Mouse (Mus musculus): ENCODE data around the gene Btbd19.

Gene Btbd19

DNA sequence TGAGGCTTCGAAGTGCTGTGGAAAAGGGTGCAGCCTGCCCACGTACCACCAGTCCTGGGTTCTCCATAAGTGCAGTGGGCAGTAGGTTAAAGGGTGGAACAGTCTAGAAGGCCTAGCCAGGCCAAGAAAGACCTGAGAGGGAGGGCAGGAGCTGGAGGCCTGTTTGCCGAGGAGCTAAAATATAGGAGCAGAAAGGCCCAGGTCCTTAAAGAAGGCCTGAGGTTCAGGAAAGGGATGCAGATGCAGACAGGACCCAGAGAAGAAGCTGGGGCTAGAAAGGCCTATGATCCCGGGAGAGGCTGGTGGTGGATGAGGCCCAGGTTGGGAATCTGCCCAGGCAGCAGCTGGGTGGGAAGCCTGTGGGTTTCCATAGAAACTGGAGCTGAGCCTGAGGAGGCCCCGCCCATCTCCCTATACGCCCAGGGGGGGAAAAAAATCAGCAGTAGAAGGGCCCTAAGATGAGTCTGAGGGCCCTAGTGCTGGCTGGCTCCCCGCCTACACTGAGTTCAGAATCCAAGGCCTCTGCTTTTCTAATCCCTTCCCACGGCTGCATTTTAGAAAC is at the start of gene Btbd19:
Gene Btbd19 (minus strand): TSS at position 378 of the 562 bp plus-strand sequence.
- DNase-seq: peak; percentile 64

DNA sequence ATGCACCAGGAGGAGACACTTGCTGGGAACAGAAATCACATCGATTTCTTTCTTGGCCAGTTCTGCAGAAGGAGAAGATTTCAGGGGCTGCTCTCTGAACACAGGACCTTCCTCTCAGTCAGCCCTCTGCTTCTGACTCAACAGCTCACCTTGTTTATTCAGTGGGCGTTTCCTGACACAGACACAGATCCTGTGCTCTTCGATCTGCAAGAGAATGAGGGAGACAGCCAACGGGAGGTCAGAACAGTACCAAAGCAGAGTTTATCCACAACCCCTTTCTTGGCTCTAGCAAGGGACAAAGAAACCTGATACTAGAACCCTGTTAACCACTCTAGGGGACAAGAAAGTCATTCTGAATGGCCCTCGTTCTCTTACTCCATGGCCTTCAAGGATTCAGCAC is 44.4 kb upstream of the Btbd19 start:
- DNase-seq: no peak

DNA sequence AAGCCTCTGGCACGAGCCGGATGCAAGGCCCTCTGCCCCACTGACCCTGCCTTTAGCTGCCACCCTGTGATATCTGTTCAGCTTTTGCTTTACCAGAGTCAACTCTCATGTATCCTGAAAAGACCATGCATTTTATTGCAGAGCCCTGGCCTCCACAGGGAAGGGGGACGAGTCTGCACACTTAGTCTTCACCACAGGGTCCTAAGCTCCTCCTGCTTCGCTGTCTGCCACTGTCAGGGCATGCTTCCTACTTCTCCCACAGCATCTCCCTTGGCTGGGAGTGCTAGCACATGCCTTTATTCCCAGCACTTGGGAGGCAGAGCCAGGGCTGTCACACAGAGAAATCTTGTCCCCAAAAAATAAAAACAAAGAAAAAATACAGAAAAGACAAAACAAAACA is 35.7 kb upstream of the Btbd19 start:
- DNase-seq: no peak

DNA sequence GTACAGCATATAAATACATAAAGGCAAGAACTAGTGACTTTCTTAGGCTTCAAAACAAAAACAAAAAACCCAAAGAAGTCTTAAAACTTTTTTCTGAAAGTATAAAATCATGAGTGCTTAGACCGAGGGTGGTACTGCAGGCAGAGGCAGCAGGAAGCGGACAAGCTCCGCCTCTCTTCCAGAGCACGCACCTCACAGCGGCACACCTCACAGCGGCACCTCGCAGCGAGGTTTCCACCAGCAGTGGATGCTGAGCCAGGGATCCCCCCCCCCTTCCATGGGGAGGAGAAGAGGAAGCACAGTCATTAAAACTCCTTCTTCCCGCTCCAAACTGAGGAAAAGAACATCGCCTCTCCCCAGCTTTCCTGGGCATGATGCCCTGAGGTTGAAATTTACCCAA is 34.1 kb upstream of the Btbd19 start:
- DNase-seq: no peak

DNA sequence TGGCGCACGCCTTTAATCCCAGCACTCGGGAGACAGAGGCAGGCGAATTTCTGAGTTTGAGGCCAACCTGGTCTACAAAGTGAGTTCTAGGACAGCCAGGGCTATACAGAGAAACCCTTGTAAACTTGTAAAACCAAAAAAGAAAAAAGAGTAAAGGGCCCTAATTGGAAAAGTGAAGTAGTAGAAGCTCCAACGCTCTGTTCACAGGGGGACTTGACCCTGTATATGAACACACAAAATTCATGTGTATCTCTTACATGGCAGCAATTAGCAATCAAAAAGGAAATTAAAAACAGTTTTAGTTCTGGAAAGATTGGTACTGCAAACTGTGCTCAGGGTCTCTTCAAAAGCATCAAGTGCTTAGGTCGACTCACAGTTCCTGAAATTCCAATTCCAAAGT is 30.8 kb upstream of the Btbd19 start:
- no peak for DNase-seq

DNA sequence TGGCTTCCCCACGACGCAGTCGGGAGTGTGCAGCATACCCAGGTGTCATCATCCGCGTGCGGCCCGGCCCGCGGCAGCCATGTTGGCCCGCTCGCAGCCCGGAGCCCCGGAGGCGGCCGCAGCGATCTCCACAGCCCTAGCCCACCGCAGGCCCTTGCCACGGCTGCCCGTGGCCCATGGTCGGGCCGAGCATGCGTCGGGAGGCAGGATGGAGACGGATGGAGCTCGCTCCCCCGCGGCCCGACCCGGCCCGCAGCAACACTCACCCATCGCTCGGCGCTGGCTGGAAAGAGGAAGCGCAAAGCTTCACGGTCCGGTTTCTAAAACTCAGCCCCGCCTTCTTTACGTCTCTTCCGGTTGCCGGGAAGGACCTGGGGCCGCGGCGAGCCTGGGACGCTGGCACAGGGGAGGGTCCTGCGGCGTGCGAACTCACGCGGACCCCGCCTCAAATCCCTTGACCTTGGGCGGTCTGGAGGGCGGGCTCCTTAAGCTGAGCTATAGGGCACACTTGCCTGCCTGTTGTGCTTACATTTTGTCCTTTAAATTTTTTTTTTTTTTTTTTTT is 30.3 kb upstream of the Btbd19 start, which contains the start of gene Rps8:
Gene Rps8 (minus strand): TSS at position 452 of the 564 bp plus-strand sequence.
- DNase-seq: peak; percentile 93

DNA sequence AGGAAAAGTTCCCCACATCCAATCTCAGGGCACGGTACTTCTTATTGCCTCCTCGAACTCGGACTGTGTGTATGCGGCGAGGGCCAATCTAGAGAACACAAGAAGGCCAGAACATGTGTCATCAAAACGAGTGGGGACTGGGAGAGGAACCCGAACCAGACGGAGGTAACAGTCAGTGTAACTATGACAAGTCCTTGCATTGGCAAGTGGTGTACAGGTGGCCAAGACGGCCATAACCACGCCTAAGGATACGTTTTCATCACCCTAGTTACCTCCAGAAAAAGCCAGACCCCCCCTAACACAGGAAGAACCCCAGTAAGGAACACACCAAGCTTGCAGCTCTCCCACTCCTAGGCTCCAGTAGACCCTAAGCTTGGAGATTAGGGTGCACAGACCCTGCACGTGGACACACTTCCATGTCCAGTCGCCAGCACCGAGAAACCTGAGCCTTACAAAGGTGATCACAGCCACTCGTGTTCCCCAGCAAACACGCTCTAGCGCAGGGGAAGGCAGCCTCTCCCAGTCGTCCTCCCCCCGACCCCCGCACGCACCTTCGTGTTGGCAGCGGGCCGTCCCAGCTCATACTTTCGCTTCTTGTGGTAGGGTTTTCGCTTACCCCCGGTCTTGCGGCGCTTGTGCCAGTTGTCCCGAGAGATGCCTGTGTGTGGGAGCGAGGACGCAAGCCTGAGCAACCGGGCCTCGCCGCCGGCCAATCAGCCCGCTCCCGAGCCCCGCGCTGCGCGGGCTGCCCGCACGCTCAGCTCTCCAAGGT is 29.7 kb upstream of the Btbd19 start:
- no peak for DNase-seq

DNA sequence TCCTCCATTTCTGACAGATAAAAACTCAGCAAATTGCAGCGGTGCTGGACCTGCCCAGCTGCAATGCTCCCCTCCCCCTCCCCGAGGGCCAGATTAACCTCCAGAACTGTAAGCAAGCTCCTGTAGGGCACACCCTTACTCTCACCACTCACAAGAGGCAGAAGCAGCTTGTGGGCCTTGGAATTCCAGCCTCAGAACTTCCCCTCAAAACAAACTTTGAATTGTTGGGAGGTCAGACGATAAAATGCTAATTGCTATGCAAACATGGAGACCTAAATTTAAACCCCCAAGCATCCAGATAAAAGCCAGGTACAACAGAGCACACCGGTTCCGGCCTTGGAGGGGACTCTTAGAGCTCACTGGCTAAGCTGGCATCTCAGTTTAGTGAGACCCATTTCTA is 27.2 kb upstream of the Btbd19 start:
- DNase-seq: no peak

DNA sequence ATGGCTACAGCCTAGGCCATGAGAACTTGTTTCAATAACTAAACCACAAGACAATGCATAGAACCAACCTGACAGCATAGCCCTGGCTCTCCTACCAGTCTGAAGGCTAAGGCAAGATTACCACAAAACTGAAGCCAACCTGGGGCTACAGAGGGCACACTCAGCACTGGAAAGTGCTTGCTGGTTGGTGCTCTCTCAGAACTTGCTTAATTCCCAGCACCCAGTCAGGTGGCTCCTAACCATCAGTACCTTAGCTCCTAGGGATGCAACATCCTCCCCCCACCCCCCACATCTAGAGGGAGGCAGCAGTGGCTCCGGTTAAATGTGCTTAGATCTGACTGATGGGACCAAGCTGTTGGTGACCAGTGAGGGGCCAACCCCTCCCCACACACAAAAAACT is 25.9 kb upstream of the Btbd19 start:
- no peak for DNase-seq

DNA sequence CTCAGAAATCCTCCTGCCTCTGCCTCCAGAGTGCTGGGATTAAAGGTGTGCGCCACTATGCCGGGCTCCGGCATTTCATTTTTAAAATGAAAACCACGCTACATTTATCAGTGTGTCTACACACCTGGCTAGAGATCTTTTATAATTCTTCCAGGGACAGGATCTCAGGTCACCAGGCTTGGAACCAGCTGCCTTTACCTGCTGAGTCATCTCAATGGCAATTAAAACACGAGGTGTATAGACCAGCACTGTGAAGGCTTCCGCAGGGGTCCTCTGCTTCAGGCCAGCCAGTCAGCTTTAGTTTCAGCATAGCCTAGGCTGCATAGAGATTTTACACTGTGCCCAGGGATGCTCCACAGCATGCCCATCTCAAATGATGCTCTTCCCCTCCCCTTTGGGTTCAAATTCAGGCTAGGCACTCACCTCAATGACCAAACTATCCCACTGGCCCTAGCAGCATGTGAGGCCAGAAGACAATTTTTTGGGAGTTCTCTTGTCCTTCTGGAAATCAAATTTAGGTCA is 24.7 kb upstream of the Btbd19 start:
- DNase-seq: no peak

DNA sequence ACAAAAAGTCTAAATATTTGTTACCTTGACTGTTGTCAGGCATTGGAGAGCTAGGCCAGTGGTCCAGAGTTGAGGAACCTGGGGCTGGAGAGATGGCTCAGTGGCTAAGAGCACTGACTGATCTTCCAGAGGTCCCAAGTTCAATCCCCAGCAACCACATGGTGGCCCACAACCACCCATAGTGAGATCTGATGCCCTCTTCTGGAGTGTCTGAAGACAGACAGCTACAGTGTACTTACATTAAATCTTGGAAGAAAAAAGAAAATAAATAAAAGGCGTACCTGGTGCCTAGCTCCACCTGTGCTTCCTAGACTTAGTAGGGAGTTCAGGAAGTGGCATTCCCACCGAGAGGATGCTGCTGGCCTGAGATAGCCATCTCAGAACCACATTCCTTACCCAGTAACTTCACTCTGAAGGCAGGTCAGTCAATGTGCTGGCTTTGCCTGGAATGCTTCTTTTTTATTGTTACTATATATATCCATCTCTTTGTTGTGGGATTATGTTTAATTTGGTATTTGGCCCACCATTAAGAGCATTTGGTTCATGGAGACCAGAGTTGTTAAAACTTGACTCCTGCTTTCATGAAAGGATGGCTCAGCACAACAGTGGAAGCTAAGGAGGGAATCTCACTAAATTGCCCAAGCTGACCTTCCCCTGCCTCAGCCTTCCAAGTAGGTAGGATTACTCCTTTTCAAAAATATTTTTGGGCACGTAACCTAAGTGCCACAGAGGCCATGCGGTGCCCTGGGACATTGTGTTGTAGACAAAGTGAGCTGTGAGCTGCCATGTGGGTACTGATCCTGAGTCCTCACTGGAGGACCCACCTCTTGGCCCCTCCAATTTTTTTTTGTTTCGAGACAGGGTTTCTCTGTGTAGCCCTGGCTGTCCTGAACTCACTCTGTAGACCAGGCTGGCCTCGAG is 24.0 kb upstream of the Btbd19 start:
- DNase-seq: no peak

DNA sequence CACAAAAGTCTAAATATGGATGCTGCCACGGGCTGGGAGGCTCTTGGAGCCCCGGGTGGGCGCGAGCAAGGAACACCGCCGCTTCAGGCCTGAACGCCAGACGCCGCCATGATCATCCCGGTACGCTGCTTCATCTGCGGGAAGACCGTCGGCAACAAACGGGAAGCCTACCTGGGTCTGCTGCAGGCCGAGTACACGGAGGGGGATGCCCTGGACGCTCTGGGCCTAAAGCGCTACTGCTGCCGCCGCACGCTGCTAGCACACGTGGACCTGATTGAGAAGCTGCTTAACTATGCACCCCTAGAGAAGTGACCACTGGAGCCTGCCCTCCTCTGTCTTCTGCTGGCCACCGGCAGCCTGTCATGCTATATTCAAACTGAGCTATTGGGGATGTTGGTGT is 23.3 kb upstream of the Btbd19 start:
- no peak for DNase-seq

DNA sequence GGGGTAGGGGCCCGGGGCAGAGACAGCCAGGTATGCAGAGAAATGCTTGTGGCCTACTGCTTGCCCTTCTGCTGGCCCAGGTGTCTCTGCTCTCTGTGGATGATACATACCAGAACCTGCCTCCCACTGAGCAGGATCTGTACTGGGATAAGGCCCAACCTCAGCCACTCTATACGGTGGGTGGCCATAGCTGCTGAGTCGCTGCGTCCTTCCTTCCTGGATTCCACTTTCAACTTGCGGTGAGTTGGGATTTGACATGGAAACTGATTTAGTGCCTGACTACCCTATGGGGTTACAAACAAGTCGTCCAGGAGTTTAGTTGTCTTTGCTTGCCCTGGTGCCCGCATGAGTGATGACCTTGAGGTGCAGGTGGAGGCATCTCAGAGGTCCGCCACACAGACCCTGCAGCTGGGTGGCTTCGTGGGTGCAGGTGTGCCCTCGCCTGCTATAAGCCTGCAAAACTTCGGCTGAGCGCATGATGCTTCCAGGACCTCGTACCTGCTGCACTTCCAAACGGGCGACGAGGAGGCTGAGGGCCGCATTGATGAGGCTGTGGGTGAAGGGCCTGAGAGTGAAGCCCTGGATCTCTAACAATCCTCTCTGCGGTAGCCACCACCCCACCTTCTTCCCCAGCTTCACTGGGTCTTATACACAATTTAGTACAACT is 22.7 kb upstream of the Btbd19 start:
- DNase-seq: no peak

DNA sequence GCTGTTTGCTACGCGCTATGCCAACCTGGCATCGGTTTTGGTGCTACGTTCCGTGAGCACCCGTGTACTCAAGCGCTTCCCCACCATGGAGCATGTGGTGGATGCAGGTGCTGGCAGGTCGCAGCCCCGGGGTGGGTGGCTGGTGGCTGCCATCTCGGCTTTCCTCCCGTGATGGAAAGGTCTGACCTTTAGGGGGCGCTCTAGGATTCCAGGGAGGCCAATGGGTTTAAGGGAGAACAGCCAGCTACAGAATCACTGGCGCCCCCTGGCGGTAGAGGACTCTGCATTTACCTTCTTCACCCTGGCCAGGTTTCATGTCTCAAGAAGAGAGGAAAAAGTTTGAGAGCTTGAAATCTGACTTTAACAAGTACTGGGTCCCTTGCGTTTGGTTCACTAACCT is 20.7 kb upstream of the Btbd19 start:
- DNase-seq: peak; percentile 96

DNA sequence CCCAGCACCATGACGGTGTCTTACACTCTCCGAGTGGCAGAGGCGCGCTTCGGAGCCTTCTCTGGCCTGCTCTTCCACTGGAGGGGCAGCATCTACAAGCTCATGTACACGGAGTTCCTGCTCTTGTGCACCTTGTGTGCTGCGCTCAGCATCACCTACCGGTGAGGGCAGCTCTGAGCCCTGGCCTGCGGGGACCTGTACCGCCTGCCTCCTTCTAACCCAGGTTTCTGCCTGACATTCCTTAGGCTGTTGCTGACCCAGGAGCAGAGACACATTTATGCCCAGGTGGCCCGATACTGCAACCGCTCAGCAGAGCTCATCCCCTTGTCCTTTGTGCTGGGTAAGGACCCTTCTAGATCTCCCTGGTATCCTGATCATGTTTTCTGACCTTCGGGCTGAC is 19.7 kb upstream of the Btbd19 start:
- DNase-seq: no peak

DNA sequence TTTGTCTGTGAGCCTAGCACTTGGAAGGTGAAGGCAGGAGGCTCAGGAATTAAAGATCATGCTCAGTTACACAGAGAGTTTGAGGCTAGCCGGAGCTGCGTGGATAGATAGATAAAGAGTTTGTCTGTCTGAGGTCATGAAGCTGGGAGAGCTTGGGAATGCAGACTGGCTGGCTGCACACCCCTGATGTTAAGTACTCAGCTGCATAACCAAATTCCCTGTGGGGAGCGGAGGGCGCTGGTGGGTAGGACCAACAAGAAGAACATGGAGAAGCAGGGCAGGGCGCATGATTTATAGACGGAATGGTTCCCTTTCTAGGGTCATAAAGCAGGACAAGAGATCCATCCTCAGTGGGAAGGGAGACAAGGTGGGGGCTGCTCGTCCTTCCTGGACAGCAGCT is 17.5 kb upstream of the Btbd19 start:
- DNase-seq: no peak

DNA sequence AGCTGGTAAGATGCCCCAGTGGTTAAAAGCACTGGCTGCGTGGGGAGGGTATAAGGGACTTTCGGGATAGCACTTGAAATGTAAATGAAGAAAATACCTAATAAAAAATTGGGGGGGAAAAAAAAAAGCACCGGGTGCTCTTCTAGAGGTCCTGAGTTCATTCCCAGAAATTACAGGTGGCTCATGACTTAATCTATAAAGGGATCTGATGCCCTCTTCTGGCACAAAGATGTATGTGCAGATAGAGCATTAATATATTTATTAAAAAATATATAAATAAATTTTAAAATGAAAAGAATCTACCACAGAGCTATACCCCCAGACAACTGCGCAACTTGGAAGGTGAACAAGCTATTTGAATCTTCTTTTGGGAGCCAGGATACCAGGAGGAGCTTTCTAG is 15.1 kb upstream of the Btbd19 start:
- no peak for DNase-seq

DNA sequence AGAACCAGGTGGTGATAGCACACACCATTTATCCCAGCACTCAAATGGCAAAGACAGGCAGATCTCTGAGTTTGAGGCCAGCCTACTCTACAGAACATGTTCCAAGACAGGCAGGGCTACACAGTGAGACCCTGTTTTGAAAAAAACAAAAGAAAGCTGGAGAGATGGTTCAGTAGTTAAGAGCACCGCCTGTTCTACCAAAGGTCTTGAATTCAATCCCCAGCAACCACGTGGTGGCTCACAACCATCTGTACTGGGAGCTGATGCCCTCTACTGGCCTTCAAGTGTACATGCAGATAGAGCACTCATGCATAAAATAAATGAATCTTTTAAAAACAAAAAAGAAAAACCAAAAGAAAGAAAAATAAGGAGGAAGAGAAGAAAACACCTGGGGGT is 13.7 kb upstream of the Btbd19 start:
- DNase-seq: peak; percentile 83

DNA sequence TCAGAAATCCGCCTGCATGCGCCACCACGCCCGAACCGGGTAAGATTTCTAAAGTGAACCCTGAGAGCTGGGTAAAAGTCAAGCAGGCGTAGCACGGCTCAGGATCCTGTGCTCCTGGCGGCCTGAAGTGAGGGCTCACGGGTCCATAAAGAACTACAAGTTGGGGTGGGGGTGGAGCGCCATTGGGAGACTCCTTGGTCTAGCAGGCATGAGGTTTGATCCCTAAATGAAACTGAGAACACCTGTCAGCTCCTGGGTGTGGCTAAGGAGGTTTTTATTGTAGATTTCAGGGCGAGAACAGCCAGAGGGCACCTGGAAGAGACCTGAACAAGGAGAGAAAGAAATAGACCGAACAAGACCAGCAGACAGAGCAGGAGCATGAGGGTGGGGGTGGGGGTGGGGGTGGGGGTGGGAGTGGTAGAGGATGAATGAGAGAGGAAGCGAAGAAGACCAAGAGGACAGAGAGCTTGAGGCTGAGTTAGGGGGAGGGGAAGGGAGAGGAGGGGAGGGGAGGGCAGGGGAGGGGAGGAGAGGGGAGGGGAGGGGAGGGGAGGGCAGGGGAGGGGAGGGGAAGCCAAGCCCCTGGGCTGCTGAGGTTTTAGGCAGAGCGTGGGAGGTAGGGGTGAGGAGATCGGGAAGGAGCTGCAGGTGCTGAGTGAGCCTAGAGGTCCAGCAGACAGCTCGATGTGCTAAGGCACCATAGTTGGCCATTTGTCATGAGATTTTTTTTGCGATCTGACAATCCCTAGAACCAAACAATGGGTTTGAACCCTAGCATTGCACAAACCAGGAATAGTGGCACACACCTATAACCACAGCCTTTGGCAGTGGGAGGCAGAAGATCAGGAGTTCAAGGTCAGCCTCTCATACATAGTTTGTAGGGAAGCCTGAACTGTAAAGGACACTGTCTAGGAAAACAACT is 13.0 kb upstream of the Btbd19 start:
- no peak for DNase-seq

DNA sequence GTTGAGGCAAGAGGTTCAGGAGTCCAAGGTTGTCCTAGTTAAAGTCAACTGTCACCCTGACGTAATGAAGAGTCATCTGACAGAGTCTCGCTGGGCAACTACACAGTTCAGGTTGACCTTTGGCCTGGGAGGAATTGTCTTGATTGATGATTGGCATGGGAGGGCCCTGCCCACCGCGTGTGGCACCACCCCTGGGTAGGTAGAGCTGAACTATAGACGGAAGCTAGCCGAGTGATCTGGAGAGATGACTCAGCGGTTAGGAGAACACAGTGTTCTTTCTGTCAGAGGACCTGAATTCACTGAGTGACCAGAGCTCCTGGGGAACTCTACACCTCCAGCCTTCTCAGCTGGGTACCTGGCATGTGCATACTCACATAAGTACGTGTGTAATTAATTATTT is 10.5 kb upstream of the Btbd19 start:
- peak; percentile 91 for DNase-seq

DNA sequence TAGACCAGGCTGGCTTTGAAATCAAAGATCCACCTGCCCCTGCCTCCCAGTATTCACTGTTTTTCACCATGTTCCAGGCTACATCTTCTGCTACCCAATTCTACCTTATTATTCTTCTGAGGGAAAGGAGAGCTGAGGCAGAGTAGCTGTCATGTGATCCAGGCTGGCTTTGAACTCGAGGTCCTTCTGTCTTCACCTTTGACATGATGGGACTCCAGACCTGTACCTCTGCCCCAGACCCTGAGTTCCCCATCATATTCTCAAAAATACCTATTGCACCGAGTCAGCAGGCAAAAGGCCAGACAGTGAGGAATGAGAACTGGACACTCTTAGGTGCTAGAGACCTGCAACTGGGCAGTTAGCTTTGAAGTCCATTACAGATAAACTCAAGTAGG is 9.1 kb upstream of the Btbd19 start:
- DNase-seq: no peak
